Mouse (Mus musculus) retina, adult 2 months (tissue): ENCODE results near the gene Wdsub1.

Source experiments
- DNase-seq: peaks from one replicate; pipeline ENCODE4 v3.0.0-alpha.2; 2012; ENCODE audit warnings: low read depth, low spot score

Gene Wdsub1

GRCm38 (mm10) chr2:59806038-59806437 is 76.4 kb downstream of the Wdsub1 start:
- DNase-seq, result no peak

GRCm38 (mm10) chr2:59805595-59805994 is 76.8 kb downstream of the Wdsub1 start:
- DNase-seq, result no peak

- no peak for DNase-seq
Observed at GRCm38 (mm10) chr2:59802722-59803387, 79.5 kb downstream of the Wdsub1 start.
